Mouse (Mus musculus): ENCODE results near the gene Dpf3. TPM values are rescaled to one million over a fixed set of nuclear protein-coding genes. Genes with fewer than 3 reads are reported as not detected.

Gene Dpf3
- total RNA-seq (2021): 1 to 10 TPM; 4.4 to 7.8 TPM

- intact Hi-C loops (cut with DNase I): loop anchor here (2.0 to 5.0 kb wide), 5 partner anchors 75 to 375 kb away; no protein-coding TSS in a partner anchor
Observed at GRCm38 (mm10) chr12:83487476-83487991, at the start of gene Dpf3. TSS of gene Dpf3 (minus strand) at chr12:83487716.

GRCm38 (mm10) chr12:83536039-83536438 lies 48.5 kb upstream of the Dpf3 start:
- intact Hi-C loops (cut with DNase I): no loop called here
- DNase-seq (ENCODE audit: low spot score in 2 of 2): no peak

More at GRCm38 (mm10) chr12:83487476-83487991, at the start of gene Dpf3:
- peak; percentile 89 to 93 for DNase-seq (ENCODE audit: low spot score in 2 of 2)

- DNase-seq (ENCODE audit: low spot score in 2 of 2): no peak
- intact Hi-C loops (cut with DNase I): no loop called here
Observed at GRCm38 (mm10) chr12:83535428-83535827, 47.9 kb upstream of the Dpf3 start.

- intact Hi-C loops (cut with DNase I): loop anchor here (5.0 kb wide), 1 partner anchor 48 kb away; no protein-coding TSS in a partner anchor
Observed at GRCm38 (mm10) chr12:83534190-83534589, 46.7 kb upstream of the Dpf3 start.

GRCm38 (mm10) chr12:83532966-83533365 lies 45.5 kb upstream of the Dpf3 start:
- DNase-seq (ENCODE audit: low spot score in 2 of 2): no peak
- intact Hi-C loops (cut with DNase I): loop anchor here (5.0 kb wide), 1 partner anchor 49 kb away; no protein-coding TSS in a partner anchor

More at GRCm38 (mm10) chr12:83534190-83534589, 46.7 kb upstream of the Dpf3 start:
- DNase-seq (ENCODE audit: low spot score in 2 of 2): no peak

GRCm38 (mm10) chr12:83531992-83532391 lies 44.5 kb upstream of the Dpf3 start:
- no peak for DNase-seq (ENCODE audit: low spot score in 2 of 2)
- intact Hi-C loops (cut with DNase I): loop anchor here (5.0 kb wide), 1 partner anchor 50 kb away; no protein-coding TSS in a partner anchor

- intact Hi-C loops (cut with DNase I): no loop called here
Observed at GRCm38 (mm10) chr12:83528665-83529064, 41.1 kb upstream of the Dpf3 start.

GRCm38 (mm10) chr12:83527816-83528215 lies 40.3 kb upstream of the Dpf3 start:
- intact Hi-C loops (cut with DNase I): no loop called here
- no peak for DNase-seq (ENCODE audit: low spot score in 2 of 2)

More at GRCm38 (mm10) chr12:83528665-83529064, 41.1 kb upstream of the Dpf3 start:
- no peak for DNase-seq (ENCODE audit: low spot score in 2 of 2)

- intact Hi-C loops (cut with DNase I): no loop called here
- peak in 1 of 2 experiments; percentile 28 for DNase-seq (ENCODE audit: low spot score in 2 of 2)
Observed at GRCm38 (mm10) chr12:83525822-83526544, 38.5 kb upstream of the Dpf3 start.

GRCm38 (mm10) chr12:83524329-83524728 lies 36.8 kb upstream of the Dpf3 start:
- intact Hi-C loops (cut with DNase I): no loop called here
- no peak for DNase-seq (ENCODE audit: low spot score in 2 of 2)

GRCm38 (mm10) chr12:83523892-83524291 lies 36.4 kb upstream of the Dpf3 start:
- intact Hi-C loops (cut with DNase I): no loop called here

GRCm38 (mm10) chr12:83523056-83523455 lies 35.5 kb upstream of the Dpf3 start:
- DNase-seq (ENCODE audit: low spot score in 2 of 2): no peak
- intact Hi-C loops (cut with DNase I): no loop called here

More at GRCm38 (mm10) chr12:83523892-83524291, 36.4 kb upstream of the Dpf3 start:
- no peak for DNase-seq (ENCODE audit: low spot score in 2 of 2)

- intact Hi-C loops (cut with DNase I): no loop called here
- no peak for DNase-seq (ENCODE audit: low spot score in 2 of 2)
Observed at GRCm38 (mm10) chr12:83521083-83521482, 33.6 kb upstream of the Dpf3 start.

- intact Hi-C loops (cut with DNase I): no loop called here
- DNase-seq (ENCODE audit: low spot score in 2 of 2): peak; percentile 89 to 91
Observed at GRCm38 (mm10) chr12:83520311-83520890, 32.9 kb upstream of the Dpf3 start, which contains the start of gene Dcaf4. TSS of gene Dcaf4 (plus strand) at chr12:83520466.

- DNase-seq (ENCODE audit: low spot score in 2 of 2): no peak
- intact Hi-C loops (cut with DNase I): no loop called here
Observed at GRCm38 (mm10) chr12:83517580-83517979, 30.1 kb upstream of the Dpf3 start.

GRCm38 (mm10) chr12:83514216-83514615 lies 26.7 kb upstream of the Dpf3 start:
- no peak for DNase-seq (ENCODE audit: low spot score in 2 of 2)
- intact Hi-C loops (cut with DNase I): no loop called here

- DNase-seq (ENCODE audit: low spot score in 2 of 2): no peak
- intact Hi-C loops (cut with DNase I): no loop called here
Observed at GRCm38 (mm10) chr12:83513185-83513584, 25.7 kb upstream of the Dpf3 start.

GRCm38 (mm10) chr12:83512783-83513182 lies 25.3 kb upstream of the Dpf3 start:
- DNase-seq (ENCODE audit: low spot score in 2 of 2): no peak
- intact Hi-C loops (cut with DNase I): no loop called here

- DNase-seq (ENCODE audit: low spot score in 2 of 2): no peak
- intact Hi-C loops (cut with DNase I): no loop called here
Observed at GRCm38 (mm10) chr12:83510586-83510985, 23.1 kb upstream of the Dpf3 start.

GRCm38 (mm10) chr12:83506543-83506942 lies 19.0 kb upstream of the Dpf3 start:
- intact Hi-C loops (cut with DNase I): no loop called here

More at GRCm38 (mm10) chr12:83506543-83506942, 19.0 kb upstream of the Dpf3 start:
- no peak for DNase-seq (ENCODE audit: low spot score in 2 of 2)
